Mouse (Mus musculus) ES-E14 (cell line): ENCODE data around the gene Mri1. TPM values are rescaled to one million over a fixed set of nuclear protein-coding genes. Genes with fewer than 3 reads are reported as not detected.

Source experiments
- DNase-seq: peaks from one replicate; pipeline ENCODE4 v3.0.0-alpha.2; 2013; ENCODE audit warnings: low read depth, low spot score
- H3K27ac ChIP-seq: 2 replicates; pipeline ENCODE4 v1.5.1; 2012; ENCODE audit warnings: low read depth, mild to moderate bottlenecking, low read length, moderate library complexity, mixed read lengths; ENCODE audit not compliant: poor library complexity, insufficient read depth, severe bottlenecking
- H3K36me3 ChIP-seq: 2 replicates; pipeline ENCODE4 v1.6.1; 2012; ENCODE audit warnings: mild to moderate bottlenecking, low read length, moderate library complexity, mixed read lengths; ENCODE audit not compliant: control insufficient read depth, poor library complexity, insufficient read depth, severe bottlenecking
- H3K4me1 ChIP-seq, 2 experiments: fragments of 150-350 bp in 1 of 2; sonication (generic) in 1 of 2; 2 replicates each; pipeline ENCODE4 v1.6.1; 2012; ENCODE audit warnings: low read length in 2 of 2, mild to moderate bottlenecking in 1 of 2, mixed read lengths in 1 of 2; ENCODE audit not compliant: control insufficient read depth in 2 of 2, insufficient read depth in 2 of 2, poor library complexity in 1 of 2
- H3K4me3 ChIP-seq, 2 experiments: fragments of 150-350 bp in 1 of 2; sonication (generic) in 1 of 2; 2 replicates each; pipeline ENCODE4 v1.5.1; 2012; ENCODE audit warnings: low read length in 2 of 2, low read depth in 1 of 2, mild to moderate bottlenecking in 1 of 2, mixed read lengths in 1 of 2; ENCODE audit not compliant: insufficient read depth in 1 of 2, poor library complexity in 1 of 2, severe bottlenecking in 1 of 2
- H3K9ac ChIP-seq: 2 replicates; pipeline ENCODE4 v1.6.1; 2012; ENCODE audit warnings: low read depth, mild to moderate bottlenecking, low read length, mixed read lengths; ENCODE audit not compliant: poor library complexity, insufficient read depth, severe bottlenecking
- H3K9me3 ChIP-seq: fragments of 150-350 bp; sonication (generic); 2 replicates; pipeline ENCODE4 v1.6.1; 2012; ENCODE audit warnings: low read depth, mild to moderate bottlenecking, low read length; ENCODE audit not compliant: control insufficient read depth, insufficient read depth
- CHD2 ChIP-seq: IDR thresholded peaks from 2 replicates; pipeline ENCODE4 v1.6.1; 2014; ENCODE audit warnings: mild to moderate bottlenecking, low read depth, low read length, inconsistent platforms
- HCFC1 ChIP-seq: IDR thresholded peaks from 2 replicates; pipeline ENCODE4 v1.6.1; 2012; ENCODE audit warnings: low read length, inconsistent platforms, borderline replicate concordance; ENCODE audit not compliant: insufficient read depth
- MAFK ChIP-seq: IDR thresholded peaks from 2 replicates; pipeline ENCODE4 v1.6.1; 2014; ENCODE audit warnings: mild to moderate bottlenecking, low read depth, low read length, inconsistent platforms; ENCODE audit not compliant: insufficient read depth
- ZC3H11A ChIP-seq: IDR thresholded peaks from 2 replicates; pipeline ENCODE4 v1.6.1; 2012; ENCODE audit warnings: low read depth, mild to moderate bottlenecking, inconsistent platforms, low read length, borderline replicate concordance
- ZNF384 ChIP-seq: IDR thresholded peaks from 2 replicates; pipeline ENCODE4 v1.6.1; 2012; ENCODE audit warnings: low read depth, low read length, inconsistent platforms
- in situ Hi-C, 2 experiments: fragments of 600-800 bp; cut with MboI; formaldehyde crosslinking; loops; one replicate each; pipeline ENCODE4 v1.15.1; 2025; ENCODE audit warnings: low sequenced_read_pairs in 2 of 2, inconsistent platforms in 1 of 2; ENCODE audit not compliant: unreplicated experiment in 2 of 2
- total RNA-seq: library from RNA; depleted of rRNA; stranded (reverse); fragments of 300-350 nt; gene quantifications from 2 replicates; pipeline ENCODE4 v1.2.3, GENCODE M21; 2012

The Mri1 gene
- total RNA-seq, 1 experiment = 32.7 TPM

- H3K4me1 ChIP-seq = peaks cover 3 to 29% of the 10 kb centered on the region in 2 experiments; a peak in 2 of 4 replicates
These were observed 53.9 kb downstream of the Mri1 start for GRCm38 (mm10) chr8:84202938-84203917.

GRCm38 (mm10) chr8:84202466-84202865, 54.7 kb downstream of the Mri1 start:
- peaks cover 3 to 28% of the 10 kb centered on the region in 2 experiments; a peak in 2 of 4 replicates for H3K4me1 ChIP-seq
- H3K9ac ChIP-seq = no peak overlapping the region
- TF ChIP-seq MAFK (no peak), CHD2 (no peak), ZNF384 (no peak), HCFC1 (no peak), ZC3H11A (no peak)
- H3K9me3 ChIP-seq = no peaks in the 10 kb centered on the region
- in situ Hi-C loops = no loop called here
- DNase-seq = no peak
- H3K36me3 ChIP-seq = no peaks in the 10 kb centered on the region; the same call in 1 of the 2 replicates
- H3K4me3 ChIP-seq = peak overlapping the region; percentile 64 to 73; a peak in 2 of 4 replicates
- H3K27ac ChIP-seq = no peak overlapping the region

More at GRCm38 (mm10) chr8:84202938-84203917, 53.9 kb downstream of the Mri1 start:
- Histone ChIP-seq H3K4me3 (peak overlapping the region; percentile 64 to 73), H3K27ac (peak overlapping the region; percentile 20; the same call in 1 of the 2 replicates), H3K9ac (peak overlapping the region; percentile 71), H3K9me3 (no peaks in the 10 kb centered on the region), H3K36me3 (no peaks in the 10 kb centered on the region; the same call in 1 of the 2 replicates)
- TF ChIP-seq HCFC1 (no peak), CHD2 (no peak), MAFK (no peak), ZC3H11A (no peak)
- in situ Hi-C loops = no loop called here
- no peak for DNase-seq

GRCm38 (mm10) chr8:84201545-84202245, 55.4 kb downstream of the Mri1 start:
- TF ChIP-seq CHD2 (no peak), HCFC1 (no peak), ZC3H11A (no peak), ZNF384 (no peak), MAFK (no peak)
- H3K4me1 ChIP-seq = peaks cover 3 to 28% of the 10 kb centered on the region in 2 experiments; a peak in 2 of 4 replicates

GRCm38 (mm10) chr8:84200652-84201544, 56.2 kb downstream of the Mri1 start:
- Histone ChIP-seq H3K9me3 (no peaks in the 10 kb centered on the region), H3K27ac (peak overlapping the region; percentile 28), H3K36me3 (no peaks in the 10 kb centered on the region; the same call in 1 of the 2 replicates), H3K4me3 (peak overlapping the region; percentile 64 to 73), H3K9ac (peak overlapping the region; percentile 84), H3K4me1 (peaks cover 4 to 28% of the 10 kb centered on the region in 2 experiments; a peak in 2 of 4 replicates)
- TF ChIP-seq ZC3H11A (no peak), HCFC1 (no peak), ZNF384 (no peak)
- no peak for DNase-seq
- in situ Hi-C loops = no loop called here

More at GRCm38 (mm10) chr8:84201545-84202245, 55.4 kb downstream of the Mri1 start:
- in situ Hi-C loops = no loop called here
- Histone ChIP-seq H3K4me3 (peak overlapping the region; percentile 64 to 73), H3K9me3 (no peaks in the 10 kb centered on the region), H3K36me3 (no peaks in the 10 kb centered on the region; the same call in 1 of the 2 replicates), H3K9ac (peak overlapping the region; percentile 84), H3K27ac (peak overlapping the region; percentile 28; the same call in 1 of the 2 replicates)
- no peak for DNase-seq
